23 mouse cellular contexts compared by ENCODE assay signal in the genomic region with DNA sequence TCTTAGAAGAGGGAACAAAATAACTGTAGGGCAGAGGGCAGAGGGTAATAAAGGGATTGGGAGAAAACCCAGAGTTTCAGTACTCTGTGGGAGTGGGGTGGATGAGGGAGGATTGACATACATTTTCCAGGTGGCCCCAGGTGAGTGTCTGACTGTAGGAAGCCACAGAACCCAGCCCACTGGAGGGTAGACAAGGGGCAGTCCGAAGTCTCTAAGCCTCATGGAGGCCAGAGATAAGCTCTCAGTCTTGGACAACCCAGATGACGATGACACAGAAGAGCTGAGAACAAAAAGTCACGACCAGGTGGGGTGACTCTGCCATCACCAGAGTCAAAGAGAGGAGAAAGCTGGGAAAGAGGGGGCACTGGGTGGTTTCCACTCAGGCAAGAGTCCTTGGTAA.
DNase-seq lines count a peak whose midpoint lies in the region; ATAC-seq and TF ChIP-seq lines count a peak whose summit lies in the region.
"Had no signal": no experiment of that assay in that cellular context is flagged by ENCODE, and none has a peak within 500 bp of the region (broad histone marks: within the 10 kb centered on the region; RNA-seq: fewer than 3 reads in every experiment).

No protein-coding gene starts in this region.

- peak; percentile 71; the same call in 1 of the 2 replicates for ATAC-seq in heart, embryonic 12.5 days (ENCODE audit: insufficient number of reproducible peaks, low FRiP score)
- ATAC-seq: activated CD4-positive, CD25-positive, alpha-beta regulatory T cell, adult 4 months; CD4-positive, CD25-positive, alpha-beta regulatory T cell, adult 4 months; forebrain, embryonic 13.5 days; forebrain, embryonic 15.5 days; Patski had no signal

- no peaks in the 10 kb centered on the region; the same call in 1 of the 2 replicates for H3K9me3 ChIP-seq in heart, embryonic 12.5 days (replicated peaks)
- H3K9me3 ChIP-seq: embryonic facial prominence, embryonic 12.5 days; forebrain, embryonic 15.5 days; G1E had no signal

- TF ChIP-seq CTCF in testis, adult 2 months (IDR thresholded peaks at IDR 0.05; ENCODE audit: control insufficient read depth, insufficient read depth, insufficient replicate concordance, low read depth, low read length) = no peak

- H3K4me2 ChIP-seq in heart, embryonic 12.5 days = no peak overlapping the region
- H3K4me2 ChIP-seq: embryonic facial prominence, embryonic 12.5 days; forebrain, embryonic 13.5 days; forebrain, embryonic 15.5 days had no signal

- intact Hi-C loops in heart, postnatal 36 days (cut with DNase I) = no loop called here

- H3K9ac ChIP-seq in heart, embryonic 12.5 days = no peak overlapping the region
- H3K9ac ChIP-seq: embryonic facial prominence, embryonic 12.5 days; forebrain, embryonic 13.5 days; forebrain, embryonic 15.5 days had no signal

- H3K4me1 ChIP-seq in heart, embryonic 12.5 days (replicated peaks) = no peaks in the 10 kb centered on the region
- no peaks in the 10 kb centered on the region for H3K4me1 ChIP-seq in testis, adult 2 months (ENCODE audit: control insufficient read depth, insufficient read depth, low read length)
- H3K4me1 ChIP-seq: embryonic facial prominence, embryonic 10.5 days; embryonic facial prominence, embryonic 12.5 days; forebrain, embryonic 13.5 days; forebrain, embryonic 15.5 days had no signal

- no peaks in the 10 kb centered on the region for H3K27me3 ChIP-seq in heart, embryonic 12.5 days (replicated peaks)
- no peaks in the 10 kb centered on the region for H3K27me3 ChIP-seq in testis, adult 2 months (ENCODE audit: control insufficient read depth, insufficient read depth, low read length)
- H3K27me3 ChIP-seq: embryonic facial prominence, embryonic 12.5 days; forebrain, embryonic 13.5 days; forebrain, embryonic 15.5 days; Patski had no signal

- TF ChIP-seq POLR2A in testis, adult 2 months (IDR thresholded peaks at IDR 0.05; ENCODE audit: control insufficient read depth, low read depth, low read length) = no peak

- 58% methylated on average over 3 of the region's 3 CpGs for WGBS in heart, embryonic 12.5 days

- H3K27ac ChIP-seq in heart, embryonic 12.5 days (ENCODE audit: poor library complexity, severe bottlenecking) = no peak overlapping the region
- H3K27ac ChIP-seq in testis, adult 2 months (ENCODE audit: control insufficient read depth, insufficient read depth, low read depth, low read length) = no peak overlapping the region
- H3K27ac ChIP-seq: embryonic facial prominence, embryonic 10.5 days; embryonic facial prominence, embryonic 12.5 days; forebrain, embryonic 13.5 days; forebrain, embryonic 15.5 days had no signal

- no peak overlapping the region for H3K4me3 ChIP-seq in heart, embryonic 12.5 days
- peak overlapping the region; percentile 5; the same call in 1 of the 2 replicates for H3K4me3 ChIP-seq in testis, adult 2 months (ENCODE audit: control insufficient read depth, low read depth, low read length)
- H3K4me3 ChIP-seq: embryonic facial prominence, embryonic 10.5 days; embryonic facial prominence, embryonic 12.5 days; forebrain, embryonic 13.5 days; forebrain, embryonic 15.5 days had no signal

- DNase-seq in heart, adult 11 months = peak; percentile 30
- no peak for DNase-seq in heart, postnatal 36 days
- DNase-seq in heart, adult 18-20 months = no peak
- no peak for DNase-seq in testis, postnatal 14 days (ENCODE audit: low spot score)
- DNase-seq: adrenal gland, adult 8-10 months; adrenal gland, postnatal 14 days; adrenal gland, postnatal 36 days; B cell, adult 2 months; cerebellum, adult 11-12 months; cerebellum, adult 2 months; cerebellum, adult 9-10 months; cerebellum, postnatal 10 days; cerebellum, postnatal 25 days had no signal

- H3K36me3 ChIP-seq in heart, embryonic 12.5 days = no peaks in the 10 kb centered on the region
- no peaks in the 10 kb centered on the region for H3K36me3 ChIP-seq in testis, adult 2 months (ENCODE audit: control insufficient read depth, insufficient read depth, low read length)
- H3K36me3 ChIP-seq: embryonic facial prominence, embryonic 10.5 days; embryonic facial prominence, embryonic 12.5 days; forebrain, embryonic 15.5 days; G1E had no signal
